In genomic region chr11:4522142-4522664, GRCm38 (mm10) we compare ENCODE assay signal across 21 mouse cellular contexts.
"Had no signal": no experiment of that assay in that cellular context is flagged by ENCODE, and none has a peak within 500 bp of the region (broad histone marks: within the 10 kb centered on the region; RNA-seq: fewer than 3 reads in every experiment).

No protein-coding gene starts in this region.

- ATAC-seq: hindbrain, postnatal 0 days; intestine, embryonic 16.5 days; liver, embryonic 12.5 days had no signal

- H3K27ac ChIP-seq: heart, adult 2 months; heart, embryonic 13.5 days; heart, embryonic 15.5 days; hindbrain, embryonic 13.5 days; hindbrain, embryonic 15.5 days; hindbrain, postnatal 0 days; limb, embryonic 13.5 days; limb, embryonic 15.5 days; liver, embryonic 12.5 days had no signal

- DNase-seq: gastrocnemius, postnatal 14 days; gastrocnemius, postnatal 36 days; heart, adult 11 months; heart, adult 2 months; heart, postnatal 14 days; heart, postnatal 36 days; kidney, adult 11 months; kidney, adult 8-10 months; kidney, postnatal 10 days; layer of hippocampus, postnatal 36 days; left cerebral cortex, postnatal 4 days had no signal

- H3K4me3 ChIP-seq: heart, adult 2 months; heart, embryonic 13.5 days; heart, embryonic 15.5 days; hindbrain, embryonic 13.5 days; hindbrain, embryonic 15.5 days; limb, embryonic 13.5 days; limb, embryonic 15.5 days; liver, embryonic 12.5 days had no signal

- H3K4me2 ChIP-seq: heart, embryonic 11.5 days; heart, embryonic 13.5 days; heart, embryonic 15.5 days; hindbrain, embryonic 13.5 days; hindbrain, embryonic 15.5 days; limb, embryonic 13.5 days; limb, embryonic 15.5 days; liver, embryonic 12.5 days had no signal

- H3K9ac ChIP-seq: heart, embryonic 13.5 days; heart, embryonic 15.5 days; hindbrain, embryonic 13.5 days; hindbrain, embryonic 15.5 days; limb, embryonic 13.5 days; limb, embryonic 15.5 days; liver, embryonic 12.5 days had no signal

- H3K4me1 ChIP-seq: hindbrain, embryonic 13.5 days; hindbrain, embryonic 15.5 days; limb, embryonic 13.5 days; limb, embryonic 15.5 days had no signal

- H3K27me3 ChIP-seq: heart, embryonic 13.5 days; heart, embryonic 15.5 days; hindbrain, embryonic 13.5 days; hindbrain, embryonic 15.5 days; limb, embryonic 13.5 days; limb, embryonic 15.5 days; liver, embryonic 12.5 days had no signal

- H3K9me3 ChIP-seq: heart, embryonic 13.5 days; heart, embryonic 15.5 days; hindbrain, embryonic 13.5 days; hindbrain, embryonic 15.5 days; limb, embryonic 13.5 days; limb, embryonic 15.5 days; liver, embryonic 12.5 days had no signal
